Mouse (Mus musculus) lung, postnatal 0 days (tissue): ENCODE data around the gene Fbxo41.

Experiments
- CTCF ChIP-seq: IDR thresholded peaks from 2 replicates; pipeline ENCODE4 v1.5.1; 2016; ENCODE audit warnings: antibody characterized with exemption, mild to moderate bottlenecking
- EP300 ChIP-seq: IDR thresholded peaks from 2 replicates; pipeline ENCODE4 v1.6.1; 2016; ENCODE audit warnings: antibody characterized with exemption, mild to moderate bottlenecking, control low read depth

DNA sequence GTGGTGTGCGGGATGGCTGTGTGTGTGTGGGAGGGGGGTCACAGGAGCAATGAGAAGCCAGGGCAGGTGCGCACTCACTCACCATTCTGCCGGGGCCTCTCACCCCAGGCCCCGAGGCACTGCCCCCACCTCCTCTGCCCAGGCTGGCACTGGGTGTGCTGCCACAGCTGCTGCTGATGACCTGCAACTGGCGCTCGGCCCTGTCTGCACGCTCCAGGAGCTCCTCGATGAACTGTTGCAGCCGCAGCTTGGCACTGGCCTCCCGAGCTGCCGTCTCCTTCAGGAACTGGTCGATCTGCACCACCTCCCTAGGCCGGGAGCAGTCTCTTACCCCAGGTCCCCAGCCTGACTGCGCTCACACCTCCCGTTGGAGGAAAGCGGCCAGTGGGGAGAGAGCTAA, 22.1 kb downstream of the Fbxo41 start:
- TF ChIP-seq CTCF = no peak
- no peak for TF ChIP-seq EP300
